Mouse (Mus musculus): ENCODE results near the gene Mettl23. TPM values are rescaled to one million over a fixed set of nuclear protein-coding genes. Genes with fewer than 3 reads are reported as not detected.

Mettl23 gene
- polyA plus RNA-seq, 1 experiment from 2014 or later = 80.4 TPM

DNA sequence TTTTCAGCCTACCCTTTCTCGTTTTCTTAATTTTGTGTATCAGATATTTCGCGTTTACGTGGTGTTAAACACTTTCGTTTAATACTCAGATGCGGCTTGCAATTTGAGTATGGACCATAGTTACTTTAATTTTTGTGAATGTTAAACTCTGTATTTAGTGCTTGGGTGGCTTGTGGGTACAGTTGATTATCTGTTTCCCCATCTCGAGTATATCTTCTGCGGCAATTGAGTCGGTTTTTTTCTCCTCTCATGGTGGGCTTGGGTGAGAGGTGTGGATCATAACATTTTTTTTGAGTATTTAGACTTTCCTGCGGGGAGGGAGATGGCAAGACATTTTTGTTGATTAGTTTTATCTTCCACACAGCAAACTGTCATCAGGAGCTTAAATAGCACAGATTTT lies 11.2 kb downstream of the Mettl23 start:
- H3K27ac ChIP-seq (replicated peaks; ENCODE audit: low read depth, low read length) = peak overlapping the region; percentile 96; the same call in 1 of the 2 replicates
- H3K4me2 ChIP-seq (ENCODE audit: low read length) = peak overlapping the region; percentile 85
- no peaks in the 10 kb centered on the region for H3K9me3 ChIP-seq (ENCODE audit: control insufficient read depth, low read length)
- peaks cover 33% of the 10 kb centered on the region for H3K36me3 ChIP-seq (ENCODE audit: control insufficient read depth, insufficient read depth, low read length)
- WGBS = 53% methylated on average over 10 of the region's 10 CpGs
- peaks cover 26% of the 10 kb centered on the region for H3K4me1 ChIP-seq (ENCODE audit: control insufficient read depth, insufficient read depth, low read length)
- ATAC-seq (ENCODE audit: low FRiP score, low TSS enrichment) = no peak
- no peak for DNase-seq
- no peaks in the 10 kb centered on the region for H3K27me3 ChIP-seq (ENCODE audit: control insufficient read depth, insufficient read depth, low read length)
- peak overlapping the region; percentile 62; the same call in 1 of the 2 replicates for H3K9ac ChIP-seq (replicated peaks; ENCODE audit: low read length)
- peak overlapping the region; percentile 96 for H3K4me3 ChIP-seq (replicated peaks; ENCODE audit: low read depth, low read length)

DNA sequence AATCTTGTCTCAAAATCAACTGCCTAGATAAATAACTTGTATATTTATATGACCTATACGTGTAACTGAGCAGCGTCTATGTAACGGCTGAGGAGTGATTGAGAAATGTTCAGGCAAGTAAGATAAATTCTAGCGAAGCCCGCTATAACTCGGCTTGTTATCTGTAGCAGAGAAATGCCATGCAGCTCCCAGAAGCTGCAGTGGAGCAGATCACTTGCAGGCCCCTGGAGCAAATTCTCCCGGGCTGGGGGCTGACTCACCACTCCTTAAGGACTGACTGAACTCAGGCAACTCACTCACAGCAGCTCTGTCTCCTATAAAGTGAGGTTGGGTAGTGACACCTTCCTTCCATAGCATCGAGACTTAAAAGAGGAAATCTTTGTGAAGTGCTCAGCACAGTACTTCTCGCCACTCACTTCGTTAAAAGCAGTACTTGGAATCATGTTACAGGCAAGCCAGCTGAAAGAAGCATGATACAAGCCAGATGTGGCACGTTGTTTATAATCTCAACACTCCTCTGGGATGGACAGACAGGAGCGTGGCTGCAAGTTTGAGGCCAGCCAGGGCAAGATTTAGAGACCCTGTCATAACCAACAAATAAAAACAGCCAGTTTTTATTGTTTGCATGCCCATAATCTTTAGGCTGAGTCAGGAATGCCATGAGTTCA lies 14.2 kb downstream of the Mettl23 start:
- 89% methylated on average over 12 of the region's 12 CpGs for WGBS
- H3K4me2 ChIP-seq (ENCODE audit: low read length) = no peak overlapping the region
- peaks cover 12% of the 10 kb centered on the region for H3K4me1 ChIP-seq (ENCODE audit: control insufficient read depth, insufficient read depth, low read length)
- no peak overlapping the region for H3K4me3 ChIP-seq (replicated peaks; ENCODE audit: low read depth, low read length)
- no peak for ATAC-seq (ENCODE audit: low FRiP score, low TSS enrichment)
- no peak for DNase-seq
- peaks cover 39% of the 10 kb centered on the region for H3K36me3 ChIP-seq (ENCODE audit: control insufficient read depth, insufficient read depth, low read length)
- H3K9ac ChIP-seq (replicated peaks; ENCODE audit: low read length) = no peak overlapping the region
- H3K27me3 ChIP-seq (ENCODE audit: control insufficient read depth, insufficient read depth, low read length) = no peaks in the 10 kb centered on the region
- no peaks in the 10 kb centered on the region for H3K9me3 ChIP-seq (ENCODE audit: control insufficient read depth, low read length)
- H3K27ac ChIP-seq (replicated peaks; ENCODE audit: low read depth, low read length) = no peak overlapping the region

GRCm38 (mm10) chr11:116864444-116864843 lies 21.4 kb downstream of the Mettl23 start:
- DNase-seq (no peak), ATAC-seq (ENCODE audit: low FRiP score, low TSS enrichment) (no peak)
- Histone ChIP-seq H3K36me3 (ENCODE audit: control insufficient read depth, insufficient read depth, low read length) (peaks cover 86% of the 10 kb centered on the region), H3K27me3 (ENCODE audit: control insufficient read depth, insufficient read depth, low read length) (no peaks in the 10 kb centered on the region), H3K4me3 (replicated peaks; ENCODE audit: low read depth, low read length) (no peak overlapping the region), H3K4me2 (ENCODE audit: low read length) (no peak overlapping the region), H3K9ac (replicated peaks; ENCODE audit: low read length) (no peak overlapping the region), H3K4me1 (ENCODE audit: control insufficient read depth, insufficient read depth, low read length) (no peaks in the 10 kb centered on the region), H3K9me3 (ENCODE audit: control insufficient read depth, low read length) (no peaks in the 10 kb centered on the region), H3K27ac (replicated peaks; ENCODE audit: low read depth, low read length) (no peak overlapping the region)
- 90% methylated on average over 10 of the region's 10 CpGs for WGBS

- no peak for ATAC-seq (ENCODE audit: low FRiP score, low TSS enrichment)
- DNase-seq = no peak
- WGBS = 79% methylated on average over 12 of the region's 12 CpGs
- Histone ChIP-seq H3K9ac (replicated peaks; ENCODE audit: low read length) (no peak overlapping the region), H3K27ac (replicated peaks; ENCODE audit: low read depth, low read length) (no peak overlapping the region), H3K4me3 (replicated peaks; ENCODE audit: low read depth, low read length) (no peak overlapping the region), H3K9me3 (ENCODE audit: control insufficient read depth, low read length) (no peaks in the 10 kb centered on the region), H3K4me1 (ENCODE audit: control insufficient read depth, insufficient read depth, low read length) (no peaks in the 10 kb centered on the region), H3K4me2 (ENCODE audit: low read length) (no peak overlapping the region), H3K27me3 (ENCODE audit: control insufficient read depth, insufficient read depth, low read length) (no peaks in the 10 kb centered on the region), H3K36me3 (ENCODE audit: control insufficient read depth, insufficient read depth, low read length) (peaks cover 84% of the 10 kb centered on the region)
Observed at GRCm38 (mm10) chr11:116865945-116866585, 23.0 kb downstream of the Mettl23 start.

DNA sequence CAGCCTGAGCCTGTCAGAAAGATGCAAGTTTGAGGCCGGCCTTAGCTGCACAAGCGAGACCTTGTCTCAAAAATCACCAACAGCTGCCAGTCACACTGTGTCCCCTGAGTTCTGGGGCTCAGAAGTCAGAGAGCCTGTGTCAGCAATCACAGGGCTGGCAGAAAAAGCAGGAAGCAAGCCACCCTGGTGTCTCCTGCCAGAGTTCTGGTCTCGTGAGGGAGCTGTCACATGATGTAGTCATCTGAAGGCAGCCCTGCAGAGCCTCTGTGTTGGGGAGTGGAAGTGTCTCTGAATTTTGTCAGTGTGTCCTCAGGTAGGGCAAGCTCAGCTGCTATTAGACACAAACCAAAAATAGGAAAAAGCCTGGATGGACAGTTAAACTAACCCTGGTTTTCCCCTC lies 25.1 kb downstream of the Mettl23 start:
- DNase-seq = no peak
- no peak overlapping the region for H3K4me2 ChIP-seq (ENCODE audit: low read length)
- H3K27me3 ChIP-seq (ENCODE audit: control insufficient read depth, insufficient read depth, low read length) = no peaks in the 10 kb centered on the region
- peaks cover 81% of the 10 kb centered on the region for H3K36me3 ChIP-seq (ENCODE audit: control insufficient read depth, insufficient read depth, low read length)
- no peak overlapping the region for H3K9ac ChIP-seq (replicated peaks; ENCODE audit: low read length)
- no peak overlapping the region for H3K27ac ChIP-seq (replicated peaks; ENCODE audit: low read depth, low read length)
- 76% methylated on average over 3 of the region's 3 CpGs for WGBS
- no peak for ATAC-seq (ENCODE audit: low FRiP score, low TSS enrichment)
- no peaks in the 10 kb centered on the region for H3K9me3 ChIP-seq (ENCODE audit: control insufficient read depth, low read length)
- no peaks in the 10 kb centered on the region for H3K4me1 ChIP-seq (ENCODE audit: control insufficient read depth, insufficient read depth, low read length)
- no peak overlapping the region for H3K4me3 ChIP-seq (replicated peaks; ENCODE audit: low read depth, low read length)

- Histone ChIP-seq H3K9ac (replicated peaks; ENCODE audit: low read length) (no peak overlapping the region), H3K4me2 (ENCODE audit: low read length) (no peak overlapping the region), H3K27me3 (ENCODE audit: control insufficient read depth, insufficient read depth, low read length) (no peaks in the 10 kb centered on the region), H3K4me3 (replicated peaks; ENCODE audit: low read depth, low read length) (no peak overlapping the region), H3K4me1 (ENCODE audit: control insufficient read depth, insufficient read depth, low read length) (no peaks in the 10 kb centered on the region), H3K9me3 (ENCODE audit: control insufficient read depth, low read length) (no peaks in the 10 kb centered on the region), H3K36me3 (ENCODE audit: control insufficient read depth, insufficient read depth, low read length) (peaks cover 82% of the 10 kb centered on the region), H3K27ac (replicated peaks; ENCODE audit: low read depth, low read length) (no peak overlapping the region)
- ATAC-seq (ENCODE audit: low FRiP score, low TSS enrichment) (no peak), DNase-seq (no peak)
- 88% methylated on average over 8 of the region's 8 CpGs for WGBS
Observed at GRCm38 (mm10) chr11:116869223-116869622, 26.1 kb downstream of the Mettl23 start.

- H3K9ac ChIP-seq (replicated peaks; ENCODE audit: low read length) = no peak overlapping the region
- no peaks in the 10 kb centered on the region for H3K9me3 ChIP-seq (ENCODE audit: control insufficient read depth, low read length)
- ATAC-seq (ENCODE audit: low FRiP score, low TSS enrichment) (no peak), DNase-seq (no peak)
- peaks cover 83% of the 10 kb centered on the region for H3K36me3 ChIP-seq (ENCODE audit: control insufficient read depth, insufficient read depth, low read length)
- no peak overlapping the region for H3K4me3 ChIP-seq (replicated peaks; ENCODE audit: low read depth, low read length)
- H3K27me3 ChIP-seq (ENCODE audit: control insufficient read depth, insufficient read depth, low read length) = no peaks in the 10 kb centered on the region
- H3K27ac ChIP-seq (replicated peaks; ENCODE audit: low read depth, low read length) = no peak overlapping the region
- H3K4me1 ChIP-seq (ENCODE audit: control insufficient read depth, insufficient read depth, low read length) = no peaks in the 10 kb centered on the region
- no peak overlapping the region for H3K4me2 ChIP-seq (ENCODE audit: low read length)
- 95% methylated on average over 4 of the region's 4 CpGs for WGBS
Observed at GRCm38 (mm10) chr11:116869641-116870040, 26.6 kb downstream of the Mettl23 start.

DNA sequence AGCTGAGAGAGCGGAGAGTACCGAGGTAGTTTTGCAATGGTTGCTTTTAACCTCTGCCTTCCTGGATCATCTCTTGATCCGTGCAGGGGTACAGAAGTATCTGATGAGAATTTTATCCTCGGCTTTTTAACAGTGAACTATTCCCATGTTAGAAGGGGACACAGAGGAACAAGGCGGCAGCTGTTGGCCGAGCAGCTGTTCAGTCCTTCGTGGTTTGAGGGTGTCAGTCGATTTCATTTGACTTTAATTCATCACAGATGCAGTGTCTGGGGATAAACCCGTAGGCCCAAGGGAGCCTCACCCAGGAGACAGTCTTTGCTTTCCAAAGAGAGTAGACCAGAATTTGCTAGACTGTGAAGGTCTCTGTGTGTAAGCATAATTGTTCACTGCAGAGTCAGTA lies 28.5 kb downstream of the Mettl23 start:
- no peaks in the 10 kb centered on the region for H3K9me3 ChIP-seq (ENCODE audit: control insufficient read depth, low read length)
- no peak for ATAC-seq (ENCODE audit: low FRiP score, low TSS enrichment)
- no peak overlapping the region for H3K27ac ChIP-seq (replicated peaks; ENCODE audit: low read depth, low read length)
- H3K36me3 ChIP-seq (ENCODE audit: control insufficient read depth, insufficient read depth, low read length) = peaks cover 69% of the 10 kb centered on the region
- H3K4me1 ChIP-seq (ENCODE audit: control insufficient read depth, insufficient read depth, low read length) = no peaks in the 10 kb centered on the region
- no peak overlapping the region for H3K4me3 ChIP-seq (replicated peaks; ENCODE audit: low read depth, low read length)
- no peak overlapping the region for H3K4me2 ChIP-seq (ENCODE audit: low read length)
- H3K9ac ChIP-seq (replicated peaks; ENCODE audit: low read length) = no peak overlapping the region
- DNase-seq = no peak
- H3K27me3 ChIP-seq (ENCODE audit: control insufficient read depth, insufficient read depth, low read length) = no peaks in the 10 kb centered on the region
- WGBS = 93% methylated on average over 9 of the region's 9 CpGs

DNA sequence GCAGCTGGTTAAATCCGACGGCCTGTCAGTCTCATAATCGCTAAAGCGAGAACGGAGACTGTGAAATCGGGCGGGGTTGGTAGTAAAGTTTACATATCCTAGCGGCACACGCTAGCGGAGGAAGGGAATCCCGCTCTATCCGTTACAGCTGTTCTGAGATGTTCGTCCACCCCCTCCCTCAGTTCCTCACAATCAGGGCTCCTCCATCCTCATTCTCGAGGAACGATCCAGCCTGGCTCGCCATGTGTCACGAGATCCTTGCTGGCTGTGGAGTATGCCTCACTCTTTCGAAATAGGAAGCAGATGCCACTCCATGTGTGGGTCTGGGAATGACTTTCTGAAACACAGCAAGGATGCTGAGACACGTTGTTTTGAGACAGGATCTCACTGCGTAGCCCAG lies 30.9 kb downstream of the Mettl23 start:
- Histone ChIP-seq H3K4me3 (replicated peaks; ENCODE audit: low read depth, low read length) (no peak overlapping the region), H3K4me2 (ENCODE audit: low read length) (no peak overlapping the region), H3K36me3 (ENCODE audit: control insufficient read depth, insufficient read depth, low read length) (peaks cover 54% of the 10 kb centered on the region), H3K9ac (replicated peaks; ENCODE audit: low read length) (no peak overlapping the region), H3K27me3 (ENCODE audit: control insufficient read depth, insufficient read depth, low read length) (no peaks in the 10 kb centered on the region), H3K4me1 (ENCODE audit: control insufficient read depth, insufficient read depth, low read length) (no peaks in the 10 kb centered on the region), H3K27ac (replicated peaks; ENCODE audit: low read depth, low read length) (no peak overlapping the region), H3K9me3 (ENCODE audit: control insufficient read depth, low read length) (no peaks in the 10 kb centered on the region)
- no peak for DNase-seq
- no peak for ATAC-seq (ENCODE audit: low FRiP score, low TSS enrichment)
- WGBS = 92% methylated on average over 20 of the region's 20 CpGs

Data from midbrain, embryonic 14.5 days (tissue).